Mouse (Mus musculus) monocyte, adult 2 months (primary cell): ENCODE results near the gene 1700010B08Rik.

Source experiments
- DNase-seq, 2 experiments: peaks; one replicate each; pipeline ENCODE4 v3.0.0; 2022; ENCODE audit warnings: low spot score in 2 of 2, low read depth in 1 of 2

1700010B08Rik gene

GRCm38 (mm10) chr2:173770620-173771019, 51.4 kb downstream of the 1700010B08Rik start:
- DNase-seq = no peak
